In genomic region chr16:46665566-46665965, GRCm38 (mm10) we compare ENCODE assay signal across 31 mouse cellular contexts.
"Had no signal": no experiment of that assay in that cellular context is flagged by ENCODE, and none has a peak within 500 bp of the region (broad histone marks: within the 10 kb centered on the region; RNA-seq: fewer than 3 reads in every experiment).

No protein-coding gene starts in this region.

- H3K27me3 ChIP-seq: limb, embryonic 12.5 days; limb, embryonic 15.5 days; liver, embryonic 12.5 days; liver, embryonic 13.5 days; liver, embryonic 15.5 days; lung, embryonic 15.5 days; megakaryocyte, embryonic 14.5 days; midbrain, embryonic 12.5 days; midbrain, embryonic 13.5 days; midbrain, embryonic 15.5 days; neural tube, embryonic 12.5 days; neural tube, embryonic 13.5 days had no signal

- H3K4me3 ChIP-seq: limb, embryonic 12.5 days; limb, embryonic 15.5 days; liver, embryonic 12.5 days; liver, embryonic 13.5 days; liver, embryonic 15.5 days; lung, embryonic 15.5 days; megakaryocyte, embryonic 14.5 days; midbrain, embryonic 10.5 days; midbrain, embryonic 12.5 days; midbrain, embryonic 13.5 days; midbrain, embryonic 15.5 days; myocyte; neural tube, embryonic 12.5 days; neural tube, embryonic 13.5 days had no signal

- H3K36me3 ChIP-seq: limb, embryonic 12.5 days; limb, embryonic 15.5 days; liver, embryonic 12.5 days; liver, embryonic 13.5 days; liver, embryonic 15.5 days; lung, embryonic 15.5 days; midbrain, embryonic 10.5 days; midbrain, embryonic 12.5 days; midbrain, embryonic 13.5 days; midbrain, embryonic 15.5 days; neural tube, embryonic 12.5 days; neural tube, embryonic 13.5 days had no signal

- H3K4me1 ChIP-seq: limb, embryonic 12.5 days; limb, embryonic 15.5 days; liver, embryonic 12.5 days; liver, embryonic 13.5 days; liver, embryonic 15.5 days; lung, embryonic 15.5 days; megakaryocyte, embryonic 14.5 days; midbrain, embryonic 12.5 days; midbrain, embryonic 13.5 days; midbrain, embryonic 15.5 days; neural tube, embryonic 12.5 days; neural tube, embryonic 13.5 days had no signal

- ATAC-seq: liver, embryonic 12.5 days; liver, postnatal 0 days; lung, postnatal 0 days; midbrain, embryonic 13.5 days; midbrain, embryonic 15.5 days; midbrain, embryonic 16.5 days had no signal

- H3K4me2 ChIP-seq: limb, embryonic 12.5 days; limb, embryonic 15.5 days; liver, embryonic 11.5 days; liver, embryonic 12.5 days; liver, embryonic 13.5 days; liver, embryonic 15.5 days; lung, embryonic 14.5 days; lung, embryonic 15.5 days; midbrain, embryonic 11.5 days; midbrain, embryonic 12.5 days; midbrain, embryonic 13.5 days; midbrain, embryonic 15.5 days; neural tube, embryonic 12.5 days; neural tube, embryonic 13.5 days had no signal

- H3K9ac ChIP-seq: limb, embryonic 12.5 days; limb, embryonic 15.5 days; liver, embryonic 12.5 days; liver, embryonic 13.5 days; liver, embryonic 14.5 days; liver, embryonic 15.5 days; liver, postnatal 0 days; lung, embryonic 14.5 days; lung, embryonic 15.5 days; midbrain, embryonic 12.5 days; midbrain, embryonic 13.5 days; midbrain, embryonic 15.5 days; neural tube, embryonic 12.5 days; neural tube, embryonic 13.5 days had no signal

- H3K9me3 ChIP-seq: limb, embryonic 12.5 days; limb, embryonic 15.5 days; liver, embryonic 12.5 days; liver, embryonic 13.5 days; liver, embryonic 15.5 days; lung, embryonic 15.5 days; midbrain, embryonic 10.5 days; midbrain, embryonic 12.5 days; midbrain, embryonic 13.5 days; midbrain, embryonic 15.5 days; neural tube, embryonic 12.5 days; neural tube, embryonic 13.5 days had no signal

- H3K27ac ChIP-seq: limb, embryonic 12.5 days; limb, embryonic 15.5 days; liver, embryonic 12.5 days; liver, embryonic 13.5 days; liver, embryonic 14.5 days; liver, embryonic 15.5 days; lung, embryonic 15.5 days; macrophage; midbrain, embryonic 10.5 days; midbrain, embryonic 12.5 days; midbrain, embryonic 13.5 days; midbrain, embryonic 15.5 days; neural tube, embryonic 12.5 days; neural tube, embryonic 13.5 days had no signal

- DNase-seq: left cerebral cortex, postnatal 4 days; liver; liver, embryonic 13.5 days; liver, postnatal 0 days; lung, adult 18-20 months; lung, adult 2 months; lung, embryonic 14.5 days; lung, postnatal 10 days; lung, postnatal 14 days; lung, postnatal 36 days; lung, postnatal 4 days; midbrain, embryonic 14.5 days had no signal
